Mouse (Mus musculus) lung, postnatal 10 days (tissue): ENCODE data around the gene Nnat.
"Not testable (repeated sequence)": the region's sequence is repeated elsewhere in the genome, so short reads cannot be mapped to it uniquely, and the experiment has no call there.

ENCODE experiments used
- DNase-seq: peaks from one replicate; pipeline ENCODE4 v3.0.0; 2021

Nnat gene

GRCm38 (mm10) chr2:157552158-157552886, 7.6 kb upstream of the Nnat start:
- DNase-seq = no peak

- peak; percentile 62 for DNase-seq
Observed at GRCm38 (mm10) chr2:157556074-157556698, 3.7 kb upstream of the Nnat start.

- DNase-seq = no peak
Observed at GRCm38 (mm10) chr2:157558051-157558450, 1.8 kb upstream of the Nnat start.

- no peak for DNase-seq
Observed at GRCm38 (mm10) chr2:157558520-157558919, 1.4 kb upstream of the Nnat start.

GRCm38 (mm10) chr2:157559440-157559839, 438 bp upstream of the Nnat start:
- no peak for DNase-seq

GRCm38 (mm10) chr2:157560302-157560701, 424 bp downstream of the Nnat start:
- no peak for DNase-seq

- DNase-seq = peak; percentile 94
Observed at GRCm38 (mm10) chr2:157561165-157561836, 1.4 kb downstream of the Nnat start.

GRCm38 (mm10) chr2:157563031-157563430, 3.2 kb downstream of the Nnat start:
- no peak for DNase-seq

- no peak for DNase-seq
Observed at GRCm38 (mm10) chr2:157564723-157565122, 4.8 kb downstream of the Nnat start.

GRCm38 (mm10) chr2:157565446-157565845, 5.6 kb downstream of the Nnat start:
- peak; percentile 62 for DNase-seq

- no peak for DNase-seq
Observed at GRCm38 (mm10) chr2:157565898-157566259, 6.0 kb downstream of the Nnat start.

- DNase-seq = peak; percentile 89
Observed at GRCm38 (mm10) chr2:157566260-157566952, 6.5 kb downstream of the Nnat start.

GRCm38 (mm10) chr2:157567235-157567961, 7.5 kb downstream of the Nnat start:
- DNase-seq = no peak

GRCm38 (mm10) chr2:157568881-157569280, 9.0 kb downstream of the Nnat start:
- DNase-seq = no peak

- no peak for DNase-seq
Observed at GRCm38 (mm10) chr2:157569796-157570485, 10.1 kb downstream of the Nnat start.

- DNase-seq = peak; percentile 77
Observed at GRCm38 (mm10) chr2:157571224-157571832, 11.4 kb downstream of the Nnat start, which contains the start of gene Blcap. Gene Blcap, minus strand, starts transcription at chr2:157571274.

- peak; percentile 56 for DNase-seq
Observed at GRCm38 (mm10) chr2:157572786-157573185, 12.9 kb downstream of the Nnat start.

- not testable (repeated sequence) for DNase-seq
Observed at GRCm38 (mm10) chr2:157585351-157585750, 25.5 kb downstream of the Nnat start.

GRCm38 (mm10) chr2:157596876-157597566, 37.1 kb downstream of the Nnat start:
- no peak for DNase-seq

- peak; percentile 57 for DNase-seq
Observed at GRCm38 (mm10) chr2:157601435-157601839, 41.6 kb downstream of the Nnat start.
